Mouse (Mus musculus) heart, postnatal 0 days (tissue): ENCODE results near the gene Slc35a2. TPM values are rescaled to one million over a fixed set of nuclear protein-coding genes. Genes with fewer than 3 reads are reported as not detected.

ENCODE experiments used
- ATAC-seq: fragments of 200-750 bp; cut with Nextera tagmentation; 2 replicates; pipeline ENCODE4 v1.8.0; 2017; ENCODE audit warnings: low read depth, moderate number of reproducible peaks, moderate library complexity; ENCODE audit not compliant: insufficient read depth
- DNase-seq: peaks from one replicate; pipeline ENCODE4 v3.0.0-alpha.2; 2016; ENCODE audit warnings: low spot score
- H3K27ac ChIP-seq: fragments of 300-500 bp; sonication (generic); 2 replicates; pipeline ENCODE4 v1.5.1; 2014; ENCODE audit warnings: low read depth, mild to moderate bottlenecking
- H3K27me3 ChIP-seq: fragments of 300-500 bp; sonication (generic); 2 replicates; pipeline ENCODE4 v1.6.1; 2014; ENCODE audit warnings: low read length, mixed read lengths; ENCODE audit not compliant: control insufficient read depth, insufficient read depth
- H3K36me3 ChIP-seq: fragments of 300-500 bp; sonication (generic); replicated peaks from 2 replicates; pipeline ENCODE4 v1.6.1; 2014; ENCODE audit warnings: low read length, mixed read lengths; ENCODE audit not compliant: control insufficient read depth, insufficient read depth
- H3K4me1 ChIP-seq: fragments of 300-500 bp; sonication (generic); 2 replicates; pipeline ENCODE4 v1.6.1; 2014; ENCODE audit warnings: antibody characterized with exemption; ENCODE audit not compliant: control insufficient read depth, insufficient read depth
- H3K4me2 ChIP-seq: fragments of 300-500 bp; sonication (generic); 2 replicates; pipeline ENCODE4 v1.6.1; 2014; ENCODE audit warnings: low read depth, mild to moderate bottlenecking, low read length, moderate library complexity
- H3K4me3 ChIP-seq: fragments of 300-500 bp; sonication (generic); 2 replicates; pipeline ENCODE4 v1.5.1; 2014; ENCODE audit warnings: low read depth, low read length
- H3K9ac ChIP-seq: fragments of 300-500 bp; sonication (generic); replicated peaks from 2 replicates; pipeline ENCODE4 v1.6.1; 2014; ENCODE audit warnings: low read depth, low read length, mixed read lengths
- H3K9me3 ChIP-seq: fragments of 300-500 bp; sonication (generic); replicated peaks from 2 replicates; pipeline ENCODE4 v1.6.1; 2016; ENCODE audit warnings: low read length; ENCODE audit not compliant: control insufficient read depth
- CTCF ChIP-seq: IDR thresholded peaks from 2 replicates; pipeline ENCODE4 v1.5.1; 2016; ENCODE audit warnings: antibody characterized with exemption, control low read depth, low read depth
- EP300 ChIP-seq: IDR thresholded peaks from 2 replicates; pipeline ENCODE4 v1.6.1; 2016; ENCODE audit warnings: antibody characterized with exemption, low read depth
- WGBS: fragments of 180-500 bp; shearing (Covaris S2); extraction: QIAGEN DNeasy Blood & Tissue Kit; methylation state at CpG from one replicate; pipeline ENCODE4 v1.1.7; 2014; 5-methylcytosine and 5-hydroxymethylcytosine counted together
- polyA plus RNA-seq: library from polyadenylated mRNA; unstranded; fragments of >200 nt; fragmentation: Nextera tagmentation; extraction: Ambion mirVana; gene quantifications from 2 replicates; pipeline ENCODE4 v1.2.1, GENCODE M21; 2015
- total RNA-seq: library from RNA; depleted of rRNA; stranded (reverse); fragments of >200 nt; gene quantifications from 2 replicates; pipeline ENCODE4 v1.2.3, GENCODE M21; 2014; ENCODE audit warnings: low replicate concordance

Gene Slc35a2
- total and polyA plus RNA-seq, 2 experiments from 2014 or later, result 19.3 to 19.7 TPM

- no peak for DNase-seq
- no peak overlapping the region for H3K27ac ChIP-seq
- no peak overlapping the region for H3K4me2 ChIP-seq
- H3K9ac ChIP-seq, result no peak overlapping the region
- 71% methylated on average over 2 of the region's 2 CpGs for WGBS
- H3K27me3 ChIP-seq, result no peaks in the 10 kb centered on the region
- H3K36me3 ChIP-seq, result no peaks in the 10 kb centered on the region
- no peak for ATAC-seq
- no peak for TF ChIP-seq EP300
- no peak for TF ChIP-seq CTCF
- no peaks in the 10 kb centered on the region for H3K4me1 ChIP-seq
- H3K4me3 ChIP-seq, result no peak overlapping the region
- no peaks in the 10 kb centered on the region for H3K9me3 ChIP-seq
Measured at GRCm38 (mm10) chrX:7847845-7848244, 36.0 kb upstream of the Slc35a2 start.

- 35% methylated on average over 2 of the region's 2 CpGs for WGBS
- TF ChIP-seq CTCF (peak; percentile 43), EP300 (no peak)
- DNase-seq, result no peak
- no peak overlapping the region for H3K4me2 ChIP-seq
- no peak for ATAC-seq
- no peak overlapping the region for H3K9ac ChIP-seq
- no peaks in the 10 kb centered on the region for H3K36me3 ChIP-seq
- no peaks in the 10 kb centered on the region for H3K27me3 ChIP-seq
- no peak overlapping the region for H3K27ac ChIP-seq
- no peaks in the 10 kb centered on the region for H3K9me3 ChIP-seq
- no peak overlapping the region for H3K4me3 ChIP-seq
- no peaks in the 10 kb centered on the region for H3K4me1 ChIP-seq
Measured at GRCm38 (mm10) chrX:7854578-7854977, 29.2 kb upstream of the Slc35a2 start.

GRCm38 (mm10) chrX:7859191-7859753 is 24.6 kb upstream of the Slc35a2 start:
- Histone ChIP-seq H3K4me1 (no peaks in the 10 kb centered on the region), H3K36me3 (no peaks in the 10 kb centered on the region), H3K27me3 (no peaks in the 10 kb centered on the region), H3K9me3 (no peaks in the 10 kb centered on the region), H3K4me3 (no peak overlapping the region), H3K4me2 (no peak overlapping the region), H3K9ac (no peak overlapping the region), H3K27ac (no peak overlapping the region)
- DNase-seq, result no peak
- ATAC-seq, result no peak
- WGBS, result 55% methylated on average over 3 of the region's 3 CpGs
- TF ChIP-seq CTCF (no peak), EP300 (no peak)

- TF ChIP-seq CTCF (no peak), EP300 (no peak)
- Histone ChIP-seq H3K9ac (no peak overlapping the region), H3K9me3 (no peaks in the 10 kb centered on the region), H3K4me1 (no peaks in the 10 kb centered on the region), H3K27ac (no peak overlapping the region), H3K27me3 (no peaks in the 10 kb centered on the region), H3K4me2 (no peak overlapping the region), H3K4me3 (no peak overlapping the region), H3K36me3 (peaks cover 9% of the 10 kb centered on the region)
- DNase-seq (no peak), ATAC-seq (no peak)
- 68% methylated on average over 1 of the region's 1 CpGs for WGBS
Measured at GRCm38 (mm10) chrX:7863181-7863580, 20.6 kb upstream of the Slc35a2 start.

GRCm38 (mm10) chrX:7864551-7864950 is 19.3 kb upstream of the Slc35a2 start:
- peaks cover 12% of the 10 kb centered on the region for H3K36me3 ChIP-seq
- WGBS, result 73% methylated on average over 3 of the region's 3 CpGs

GRCm38 (mm10) chrX:7865343-7865742 is 18.5 kb upstream of the Slc35a2 start:
- Histone ChIP-seq H3K4me2 (no peak overlapping the region), H3K9ac (no peak overlapping the region), H3K27me3 (no peaks in the 10 kb centered on the region), H3K36me3 (peaks cover 12% of the 10 kb centered on the region), H3K4me1 (no peaks in the 10 kb centered on the region), H3K27ac (no peak overlapping the region), H3K9me3 (no peaks in the 10 kb centered on the region), H3K4me3 (no peak overlapping the region)
- no peak for DNase-seq
- TF ChIP-seq CTCF (no peak), EP300 (no peak)
- 56% methylated on average over 2 of the region's 2 CpGs for WGBS
- no peak for ATAC-seq

More at GRCm38 (mm10) chrX:7864551-7864950, 19.3 kb upstream of the Slc35a2 start:
- H3K4me2 ChIP-seq, result no peak overlapping the region
- H3K27me3 ChIP-seq, result no peaks in the 10 kb centered on the region
- H3K4me1 ChIP-seq, result no peaks in the 10 kb centered on the region
- TF ChIP-seq EP300 (no peak), CTCF (no peak)
- H3K9me3 ChIP-seq, result no peaks in the 10 kb centered on the region
- ATAC-seq (no peak), DNase-seq (no peak)
- no peak overlapping the region for H3K9ac ChIP-seq
- H3K4me3 ChIP-seq, result no peak overlapping the region
- H3K27ac ChIP-seq, result no peak overlapping the region
